Mouse (Mus musculus) ES-Bruce4 (cell line): ENCODE data around the gene Tom1l2. TPM values are rescaled to one million over a fixed set of nuclear protein-coding genes. Genes with fewer than 3 reads are reported as not detected.

Experiments used
- H3K27ac ChIP-seq: 2 replicates; pipeline ENCODE4 v1.5.1; 2012; ENCODE audit warnings: low read length, inconsistent platforms; ENCODE audit not compliant: insufficient read depth
- H3K27me3 ChIP-seq: 2 replicates; pipeline ENCODE4 v1.6.1; 2012; ENCODE audit warnings: mild to moderate bottlenecking, low read length, inconsistent platforms; ENCODE audit not compliant: control insufficient read depth, poor library complexity, insufficient read depth, severe bottlenecking
- H3K36me3 ChIP-seq: 2 replicates; pipeline ENCODE4 v1.6.1; 2012; ENCODE audit warnings: inconsistent platforms, mild to moderate bottlenecking, low read length, moderate library complexity; ENCODE audit not compliant: control insufficient read depth, poor library complexity, insufficient read depth, severe bottlenecking
- H3K4me1 ChIP-seq: one replicate; pipeline ENCODE4 v1.8.1; 2011; ENCODE audit warnings: low read length; ENCODE audit not compliant: control insufficient read depth, insufficient read depth
- H3K4me3 ChIP-seq: 2 replicates; pipeline ENCODE4 v1.5.1; 2011; ENCODE audit warnings: low read depth, mild to moderate bottlenecking, low read length
- H3K9ac ChIP-seq: 2 replicates; pipeline ENCODE4 v1.6.1; 2012; ENCODE audit warnings: low read depth, mild to moderate bottlenecking, inconsistent platforms; ENCODE audit not compliant: poor library complexity, severe bottlenecking
- H3K9me3 ChIP-seq: replicated peaks from 2 replicates; pipeline ENCODE4 v1.6.1; 2012; ENCODE audit warnings: mild to moderate bottlenecking, low read length, inconsistent platforms; ENCODE audit not compliant: control insufficient read depth, poor library complexity, insufficient read depth, severe bottlenecking
- CTCF ChIP-seq: IDR thresholded peaks from one replicate; pipeline ENCODE4 v1.8.1; 2011; ENCODE audit warnings: low read depth, low read length
- EP300 ChIP-seq: IDR thresholded peaks from 2 replicates; pipeline ENCODE4 v1.6.1; 2011; ENCODE audit warnings: low read depth, low read length; ENCODE audit not compliant: insufficient read depth
- POLR2A ChIP-seq: IDR thresholded peaks from one replicate; pipeline ENCODE4 v1.8.1; 2011; ENCODE audit warnings: low read length; ENCODE audit not compliant: insufficient read depth
- polyA plus RNA-seq: library from polyadenylated mRNA; stranded (reverse); fragments of >200 nt; gene quantifications from 2 replicates; pipeline ENCODE4 v1.2.4, GENCODE M21; 2011; ENCODE audit warnings: low read depth; ENCODE audit not compliant: missing spikeins, insufficient read depth, insufficient read length

The Tom1l2 gene
- polyA plus RNA-seq, 1 experiment: 9.9 TPM

- no peaks in the 10 kb centered on the region for H3K27me3 ChIP-seq
- TF ChIP-seq POLR2A (no peak), EP300 (no peak), CTCF (no peak)
- no peaks in the 10 kb centered on the region for H3K36me3 ChIP-seq
- no peak overlapping the region for H3K27ac ChIP-seq
- H3K4me3 ChIP-seq: no peak overlapping the region
- H3K4me1 ChIP-seq: peaks cover 15% of the 10 kb centered on the region
- H3K9me3 ChIP-seq: no peaks in the 10 kb centered on the region
- no peak overlapping the region for H3K9ac ChIP-seq
Measured at GRCm38 (mm10) chr11:60185396-60186231, 167.1 kb downstream of the Tom1l2 start.

- no peaks in the 10 kb centered on the region for H3K9me3 ChIP-seq
- no peak overlapping the region for H3K27ac ChIP-seq
- TF ChIP-seq POLR2A (no peak), CTCF (no peak), EP300 (no peak)
- no peak overlapping the region for H3K9ac ChIP-seq
- H3K36me3 ChIP-seq: no peaks in the 10 kb centered on the region
- H3K4me1 ChIP-seq: peaks cover 13% of the 10 kb centered on the region
- no peaks in the 10 kb centered on the region for H3K27me3 ChIP-seq
- no peak overlapping the region for H3K4me3 ChIP-seq
Measured at GRCm38 (mm10) chr11:60184346-60185325, 168.1 kb downstream of the Tom1l2 start.

GRCm38 (mm10) chr11:60182741-60183140 lies 170.0 kb downstream of the Tom1l2 start:
- Histone ChIP-seq H3K27ac (no peak overlapping the region), H3K36me3 (no peaks in the 10 kb centered on the region), H3K9ac (no peak overlapping the region), H3K27me3 (no peaks in the 10 kb centered on the region), H3K4me3 (no peak overlapping the region), H3K9me3 (no peaks in the 10 kb centered on the region), H3K4me1 (peaks cover 22% of the 10 kb centered on the region)
- TF ChIP-seq EP300 (no peak), POLR2A (no peak), CTCF (no peak)

GRCm38 (mm10) chr11:60182116-60182670 lies 170.5 kb downstream of the Tom1l2 start:
- H3K36me3 ChIP-seq: no peaks in the 10 kb centered on the region
- no peak overlapping the region for H3K9ac ChIP-seq
- peaks cover 23% of the 10 kb centered on the region for H3K4me1 ChIP-seq

GRCm38 (mm10) chr11:60178506-60178905 lies 174.2 kb downstream of the Tom1l2 start:
- Histone ChIP-seq H3K4me3 (no peak overlapping the region), H3K27ac (no peak overlapping the region), H3K36me3 (no peaks in the 10 kb centered on the region), H3K9ac (no peak overlapping the region), H3K9me3 (no peaks in the 10 kb centered on the region), H3K27me3 (no peaks in the 10 kb centered on the region), H3K4me1 (peaks cover 13% of the 10 kb centered on the region)
- no peak for TF ChIP-seq EP300
- no peak for TF ChIP-seq CTCF
- no peak for TF ChIP-seq POLR2A

More at GRCm38 (mm10) chr11:60182116-60182670, 170.5 kb downstream of the Tom1l2 start:
- no peaks in the 10 kb centered on the region for H3K27me3 ChIP-seq
- H3K4me3 ChIP-seq: no peak overlapping the region
- no peaks in the 10 kb centered on the region for H3K9me3 ChIP-seq
- no peak overlapping the region for H3K27ac ChIP-seq
- TF ChIP-seq POLR2A (no peak), CTCF (no peak), EP300 (no peak)

- H3K4me3 ChIP-seq: no peak overlapping the region
- no peak overlapping the region for H3K9ac ChIP-seq
- H3K27me3 ChIP-seq: no peaks in the 10 kb centered on the region
- H3K4me1 ChIP-seq: peaks cover 10% of the 10 kb centered on the region
- no peaks in the 10 kb centered on the region for H3K9me3 ChIP-seq
- no peak for TF ChIP-seq CTCF
- no peak for TF ChIP-seq EP300
- no peaks in the 10 kb centered on the region for H3K36me3 ChIP-seq
- 0 out of 2 replicates have a peak overlapping the region, but pooled peaks have one; percentile 3 for H3K27ac ChIP-seq
Measured at GRCm38 (mm10) chr11:60178005-60178404, 174.7 kb downstream of the Tom1l2 start.
